Mouse (Mus musculus): ENCODE measurements around the gene Arrdc5. TPM values are rescaled to one million over a fixed set of nuclear protein-coding genes. Genes with fewer than 3 reads are reported as not detected.

Arrdc5 gene
- not detected in 2 replicates for polyA plus RNA-seq (2014; fragmentation: Nextera tagmentation; extraction: Ambion mirVana)

- Histone ChIP-seq H3K9me3 (ENCODE audit: control insufficient read depth, low read length) (no peaks in the 10 kb centered on the region), H3K4me2 (no peak within 1 kb of the TSS), H3K4me3 (ENCODE audit: low read depth, low read length) (no peak within 1 kb of the TSS), H3K27me3 (replicated peaks; ENCODE audit: control insufficient read depth, insufficient read depth, low read length) (no peaks in the 10 kb centered on the region), H3K4me1 (replicated peaks; ENCODE audit: control insufficient read depth, insufficient read depth, low read length) (peaks cover 15% of the 10 kb centered on the region), H3K36me3 (ENCODE audit: control insufficient read depth, insufficient read depth, low read length) (0 out of 2 replicates have a peak, but pooled peaks cover 2% of the 10 kb centered on the region), H3K9ac (ENCODE audit: low read depth, low read length) (no peak within 1 kb of the TSS), H3K27ac (ENCODE audit: low read depth, low read length) (no peak within 1 kb of the TSS)
- DNase-seq (ENCODE audit: low spot score) (no peak), ATAC-seq (replicated peaks; ENCODE audit: low FRiP score) (no peak)
- WGBS = 89% methylated on average over 9 of the region's 9 CpGs
Observed at GRCm38 (mm10) chr17:56300186-56300585, at the start of gene Arrdc5. TSS of gene Arrdc5 (minus strand) at chr17:56300286.

GRCm38 (mm10) chr17:56348586-56348985, 48.5 kb upstream of the Arrdc5 start:
- Histone ChIP-seq H3K36me3 (ENCODE audit: control insufficient read depth, insufficient read depth, low read length) (peaks cover 9% of the 10 kb centered on the region; the same call in 1 of the 2 replicates), H3K4me2 (peak overlapping the region; percentile 55), H3K9me3 (ENCODE audit: control insufficient read depth, low read length) (no peaks in the 10 kb centered on the region), H3K4me1 (replicated peaks; ENCODE audit: control insufficient read depth, insufficient read depth, low read length) (peaks cover 36% of the 10 kb centered on the region), H3K4me3 (ENCODE audit: low read depth, low read length) (no peak overlapping the region), H3K9ac (ENCODE audit: low read depth, low read length) (peak overlapping the region; percentile 55), H3K27me3 (replicated peaks; ENCODE audit: control insufficient read depth, insufficient read depth, low read length) (no peaks in the 10 kb centered on the region), H3K27ac (ENCODE audit: low read depth, low read length) (peak overlapping the region; percentile 70)
- no peak for DNase-seq (ENCODE audit: low spot score)
- peak; percentile 66 for ATAC-seq (replicated peaks; ENCODE audit: low FRiP score)

GRCm38 (mm10) chr17:56348128-56348527, 48.0 kb upstream of the Arrdc5 start:
- H3K9ac ChIP-seq (ENCODE audit: low read depth, low read length) = peak overlapping the region; percentile 55; the same call in 1 of the 2 replicates
- peak; percentile 84 for ATAC-seq (replicated peaks; ENCODE audit: low FRiP score)
- no peak overlapping the region for H3K4me3 ChIP-seq (ENCODE audit: low read depth, low read length)
- DNase-seq (ENCODE audit: low spot score) = no peak
- 65% methylated on average over 4 of the region's 4 CpGs for whole genome bisulfite sequencing
- H3K9me3 ChIP-seq (ENCODE audit: control insufficient read depth, low read length) = no peaks in the 10 kb centered on the region
- peak overlapping the region; percentile 70 for H3K27ac ChIP-seq (ENCODE audit: low read depth, low read length)
- H3K27me3 ChIP-seq (replicated peaks; ENCODE audit: control insufficient read depth, insufficient read depth, low read length) = no peaks in the 10 kb centered on the region
- H3K4me2 ChIP-seq = peak overlapping the region; percentile 55
- H3K36me3 ChIP-seq (ENCODE audit: control insufficient read depth, insufficient read depth, low read length) = peaks cover 4% of the 10 kb centered on the region; the same call in 1 of the 2 replicates
- H3K4me1 ChIP-seq (replicated peaks; ENCODE audit: control insufficient read depth, insufficient read depth, low read length) = peaks cover 40% of the 10 kb centered on the region

- Histone ChIP-seq H3K4me2 (no peak overlapping the region), H3K4me3 (ENCODE audit: low read depth, low read length) (no peak overlapping the region), H3K9me3 (ENCODE audit: control insufficient read depth, low read length) (no peaks in the 10 kb centered on the region), H3K9ac (ENCODE audit: low read depth, low read length) (no peak overlapping the region), H3K27ac (ENCODE audit: low read depth, low read length) (no peak overlapping the region), H3K4me1 (replicated peaks; ENCODE audit: control insufficient read depth, insufficient read depth, low read length) (peaks cover 55% of the 10 kb centered on the region), H3K36me3 (ENCODE audit: control insufficient read depth, insufficient read depth, low read length) (no peaks in the 10 kb centered on the region; the same call in 1 of the 2 replicates), H3K27me3 (replicated peaks; ENCODE audit: control insufficient read depth, insufficient read depth, low read length) (no peaks in the 10 kb centered on the region)
- DNase-seq (ENCODE audit: low spot score) (no peak), ATAC-seq (replicated peaks; ENCODE audit: low FRiP score) (no peak)
- 70% methylated on average over 2 of the region's 2 CpGs for WGBS
Observed at GRCm38 (mm10) chr17:56345364-56345763, 45.3 kb upstream of the Arrdc5 start.

- Histone ChIP-seq H3K27me3 (replicated peaks; ENCODE audit: control insufficient read depth, insufficient read depth, low read length) (no peaks in the 10 kb centered on the region), H3K4me2 (no peak overlapping the region), H3K36me3 (ENCODE audit: control insufficient read depth, insufficient read depth, low read length) (no peaks in the 10 kb centered on the region), H3K4me3 (ENCODE audit: low read depth, low read length) (no peak overlapping the region), H3K4me1 (replicated peaks; ENCODE audit: control insufficient read depth, insufficient read depth, low read length) (peaks cover 47% of the 10 kb centered on the region), H3K9ac (ENCODE audit: low read depth, low read length) (0 out of 2 replicates have a peak overlapping the region, but pooled peaks have one; percentile 0), H3K9me3 (ENCODE audit: control insufficient read depth, low read length) (no peaks in the 10 kb centered on the region), H3K27ac (ENCODE audit: low read depth, low read length) (0 out of 2 replicates have a peak overlapping the region, but pooled peaks have one; percentile 35)
- DNase-seq (ENCODE audit: low spot score) = no peak
- WGBS = 68% methylated on average over 3 of the region's 3 CpGs
- no peak for ATAC-seq (replicated peaks; ENCODE audit: low FRiP score)
Observed at GRCm38 (mm10) chr17:56343466-56343865, 43.4 kb upstream of the Arrdc5 start.

GRCm38 (mm10) chr17:56340717-56341116, 40.6 kb upstream of the Arrdc5 start:
- DNase-seq (ENCODE audit: low spot score) (no peak), ATAC-seq (replicated peaks; ENCODE audit: low FRiP score) (no peak)
- H3K27me3 ChIP-seq (replicated peaks; ENCODE audit: control insufficient read depth, insufficient read depth, low read length) = no peaks in the 10 kb centered on the region
- no peak overlapping the region for H3K9ac ChIP-seq (ENCODE audit: low read depth, low read length)
- H3K4me1 ChIP-seq (replicated peaks; ENCODE audit: control insufficient read depth, insufficient read depth, low read length) = peaks cover 28% of the 10 kb centered on the region
- H3K27ac ChIP-seq (ENCODE audit: low read depth, low read length) = no peak overlapping the region
- no peaks in the 10 kb centered on the region for H3K9me3 ChIP-seq (ENCODE audit: control insufficient read depth, low read length)
- H3K4me3 ChIP-seq (ENCODE audit: low read depth, low read length) = no peak overlapping the region
- H3K4me2 ChIP-seq = no peak overlapping the region
- no peaks in the 10 kb centered on the region for H3K36me3 ChIP-seq (ENCODE audit: control insufficient read depth, insufficient read depth, low read length)

- DNase-seq (ENCODE audit: low spot score) = no peak
- peak; percentile 44; the same call in 1 of the 2 replicates for ATAC-seq (replicated peaks; ENCODE audit: low FRiP score)
Observed at GRCm38 (mm10) chr17:56338909-56339308, 38.8 kb upstream of the Arrdc5 start.

GRCm38 (mm10) chr17:56337791-56338190, 37.7 kb upstream of the Arrdc5 start:
- Histone ChIP-seq H3K27me3 (replicated peaks; ENCODE audit: control insufficient read depth, insufficient read depth, low read length) (no peaks in the 10 kb centered on the region), H3K4me3 (ENCODE audit: low read depth, low read length) (no peak overlapping the region), H3K4me2 (no peak overlapping the region), H3K27ac (ENCODE audit: low read depth, low read length) (no peak overlapping the region), H3K4me1 (replicated peaks; ENCODE audit: control insufficient read depth, insufficient read depth, low read length) (peaks cover 17% of the 10 kb centered on the region), H3K9ac (ENCODE audit: low read depth, low read length) (no peak overlapping the region), H3K36me3 (ENCODE audit: control insufficient read depth, insufficient read depth, low read length) (no peaks in the 10 kb centered on the region), H3K9me3 (ENCODE audit: control insufficient read depth, low read length) (no peaks in the 10 kb centered on the region)
- WGBS = 68% methylated on average over 6 of the region's 6 CpGs
- DNase-seq (ENCODE audit: low spot score) = no peak
- ATAC-seq (replicated peaks; ENCODE audit: low FRiP score) = no peak

More at GRCm38 (mm10) chr17:56338909-56339308, 38.8 kb upstream of the Arrdc5 start:
- Histone ChIP-seq H3K36me3 (ENCODE audit: control insufficient read depth, insufficient read depth, low read length) (no peaks in the 10 kb centered on the region), H3K27me3 (replicated peaks; ENCODE audit: control insufficient read depth, insufficient read depth, low read length) (no peaks in the 10 kb centered on the region), H3K9me3 (ENCODE audit: control insufficient read depth, low read length) (no peaks in the 10 kb centered on the region), H3K4me3 (ENCODE audit: low read depth, low read length) (no peak overlapping the region), H3K9ac (ENCODE audit: low read depth, low read length) (no peak overlapping the region), H3K4me2 (no peak overlapping the region), H3K27ac (ENCODE audit: low read depth, low read length) (no peak overlapping the region), H3K4me1 (replicated peaks; ENCODE audit: control insufficient read depth, insufficient read depth, low read length) (peaks cover 23% of the 10 kb centered on the region)
- WGBS = 38% methylated on average over 4 of the region's 4 CpGs

GRCm38 (mm10) chr17:56337190-56337589, 37.1 kb upstream of the Arrdc5 start:
- no peak overlapping the region for H3K27ac ChIP-seq (ENCODE audit: low read depth, low read length)

More at GRCm38 (mm10) chr17:56337190-56337589, 37.1 kb upstream of the Arrdc5 start:
- no peak for DNase-seq (ENCODE audit: low spot score)
- H3K36me3 ChIP-seq (ENCODE audit: control insufficient read depth, insufficient read depth, low read length) = no peaks in the 10 kb centered on the region
- peaks cover 13% of the 10 kb centered on the region for H3K4me1 ChIP-seq (replicated peaks; ENCODE audit: control insufficient read depth, insufficient read depth, low read length)
- H3K27me3 ChIP-seq (replicated peaks; ENCODE audit: control insufficient read depth, insufficient read depth, low read length) = no peaks in the 10 kb centered on the region
- 45% methylated on average over 4 of the region's 4 CpGs for WGBS
- no peak for ATAC-seq (replicated peaks; ENCODE audit: low FRiP score)
- H3K4me3 ChIP-seq (ENCODE audit: low read depth, low read length) = no peak overlapping the region
- no peak overlapping the region for H3K4me2 ChIP-seq
- H3K9me3 ChIP-seq (ENCODE audit: control insufficient read depth, low read length) = no peaks in the 10 kb centered on the region
- H3K9ac ChIP-seq (ENCODE audit: low read depth, low read length) = no peak overlapping the region

Measured in liver, embryonic 11.5 days (tissue).